Mouse (Mus musculus) frontal cortex, postnatal 36 days (tissue): ENCODE measurements around the gene Grap2.

Source experiments
- DNase-seq, 2 experiments: peaks; one replicate each; pipeline ENCODE4 v3.0.0; 2022; ENCODE audit warnings: low spot score in 2 of 2

Grap2 gene

DNA sequence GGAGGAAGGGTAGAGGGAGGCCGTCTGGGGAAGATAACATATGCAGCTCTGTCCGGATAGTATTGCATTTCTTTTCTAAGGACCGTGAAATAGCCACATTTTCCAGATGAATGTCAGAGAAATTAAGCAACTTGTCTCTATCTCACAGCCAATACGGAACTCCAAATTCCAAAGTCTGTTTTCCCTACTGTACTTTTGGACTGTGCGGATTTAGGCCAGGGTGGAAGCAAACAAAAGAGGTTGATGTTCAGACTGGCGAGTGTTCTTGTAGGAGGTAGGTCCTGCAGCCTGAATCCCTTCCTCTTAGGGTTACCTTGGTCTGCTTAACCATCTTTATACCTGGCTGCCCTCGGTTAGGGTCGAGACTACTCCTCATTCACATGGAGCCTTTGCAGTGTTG is 109.9 kb downstream of the Grap2 start:
- no peak for DNase-seq

DNA sequence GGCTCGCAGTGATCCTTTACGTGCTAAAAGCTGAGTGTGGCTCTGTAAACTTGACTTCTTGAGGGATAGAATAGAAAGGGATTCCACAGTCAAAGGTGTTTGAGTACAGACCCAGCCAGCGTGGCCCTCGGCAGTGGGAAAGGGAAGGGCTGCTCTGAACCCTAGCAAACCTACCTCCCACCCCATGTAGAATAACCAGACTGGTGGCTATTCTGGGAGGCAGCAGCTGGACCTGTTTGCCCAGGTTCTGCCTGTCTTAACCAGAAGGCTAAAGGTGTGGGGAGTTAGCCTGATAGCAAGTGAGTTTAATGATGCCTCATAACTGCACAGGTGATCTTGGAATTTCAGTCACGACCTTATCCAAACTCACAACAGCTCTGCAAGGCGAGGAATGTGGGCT is 110.8 kb downstream of the Grap2 start:
- DNase-seq = no peak

DNA sequence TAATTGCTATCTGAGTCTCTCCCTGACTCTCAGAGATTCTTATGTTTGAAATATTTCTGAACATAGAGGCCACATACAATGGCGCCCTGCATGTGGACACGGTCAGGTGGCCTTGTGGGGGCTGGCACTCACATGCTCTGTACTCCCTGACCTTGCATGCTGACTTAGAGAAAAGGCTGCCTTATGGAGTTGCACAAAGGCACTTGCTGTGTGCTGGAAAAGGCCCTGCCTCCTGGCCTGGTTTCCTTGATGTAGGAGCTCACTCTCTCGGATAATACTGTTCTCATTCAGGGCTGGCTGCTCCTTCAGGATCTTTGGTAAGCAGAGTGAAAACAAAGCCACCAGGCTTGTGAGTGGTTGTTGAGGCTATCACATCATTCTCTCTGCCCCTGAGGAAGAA is 111.6 kb downstream of the Grap2 start:
- DNase-seq = peak in 1 of 2 experiments; percentile 23

DNA sequence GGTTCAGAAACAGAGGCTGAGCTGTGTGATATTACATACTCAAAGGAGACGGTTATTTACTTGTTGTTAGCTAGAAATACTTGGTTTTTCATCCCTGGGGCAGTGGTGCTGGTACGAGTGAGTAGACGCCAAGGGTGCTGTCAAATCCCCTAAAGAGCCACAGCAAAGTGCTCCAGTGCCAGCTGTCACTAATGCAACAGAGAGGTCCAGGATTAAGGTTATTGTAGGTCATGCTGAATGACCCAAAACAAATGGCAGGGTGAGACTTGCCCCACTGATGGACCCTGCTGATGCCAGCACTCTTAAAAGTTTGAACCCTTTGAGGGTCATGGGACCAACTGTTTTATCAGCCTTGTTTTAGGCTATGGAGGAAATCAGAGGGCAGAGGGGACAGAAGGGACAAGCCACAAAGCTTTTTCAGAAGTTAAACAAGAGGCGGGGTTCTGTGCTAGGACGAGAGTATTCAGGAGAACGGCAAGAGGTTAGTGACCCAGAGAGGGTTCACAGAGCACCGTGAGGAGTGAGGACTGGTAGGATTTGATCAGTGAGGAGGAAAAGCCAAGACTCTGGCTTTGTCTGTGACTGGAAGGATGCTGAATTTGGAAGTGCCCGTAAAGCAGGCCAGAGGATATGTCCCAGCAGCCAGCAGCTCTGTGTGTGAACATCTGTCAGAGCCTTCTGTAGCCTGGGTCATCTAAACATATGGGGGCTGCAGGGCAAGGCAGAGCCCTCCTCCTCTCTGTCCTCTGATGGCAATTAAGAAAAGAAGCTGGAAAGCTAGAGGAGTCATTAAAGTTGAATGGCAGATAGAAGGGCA is 112.6 kb downstream of the Grap2 start:
- no peak for DNase-seq

DNA sequence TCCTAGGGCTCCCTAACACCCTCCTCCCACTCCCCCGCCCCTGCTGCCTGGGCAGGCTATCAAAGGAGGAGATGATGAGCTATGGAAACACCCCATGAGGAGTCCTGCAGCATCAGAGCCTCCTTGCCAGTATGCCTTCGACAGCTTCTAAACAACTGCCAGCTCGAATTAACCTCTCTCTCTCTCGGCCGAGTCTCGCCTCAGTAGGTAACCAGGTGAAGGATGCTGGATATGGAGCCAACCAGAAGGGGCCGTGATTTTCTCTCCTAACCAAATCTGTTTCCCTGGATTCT is 113.2 kb downstream of the Grap2 start:
- DNase-seq = no peak

DNA sequence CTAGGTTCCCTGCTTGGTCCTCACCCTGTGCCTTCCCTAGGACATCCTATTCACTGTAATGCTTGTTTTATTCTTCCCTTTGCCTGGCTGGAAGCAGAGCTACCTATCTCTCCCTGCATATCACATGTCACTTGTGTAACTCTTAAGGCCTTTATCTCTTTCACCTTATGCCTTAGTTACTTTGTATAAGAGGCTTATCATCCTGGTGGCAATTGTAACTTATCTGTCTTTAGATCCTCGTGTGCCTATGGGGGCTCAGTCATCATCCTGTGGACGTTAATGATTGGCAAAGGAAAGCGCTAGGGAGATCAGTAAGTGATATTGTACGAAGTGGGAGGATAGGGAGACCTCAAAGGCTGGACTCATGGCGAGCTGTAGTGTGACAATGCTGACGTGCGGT is 116.1 kb downstream of the Grap2 start:
- no peak for DNase-seq

DNA sequence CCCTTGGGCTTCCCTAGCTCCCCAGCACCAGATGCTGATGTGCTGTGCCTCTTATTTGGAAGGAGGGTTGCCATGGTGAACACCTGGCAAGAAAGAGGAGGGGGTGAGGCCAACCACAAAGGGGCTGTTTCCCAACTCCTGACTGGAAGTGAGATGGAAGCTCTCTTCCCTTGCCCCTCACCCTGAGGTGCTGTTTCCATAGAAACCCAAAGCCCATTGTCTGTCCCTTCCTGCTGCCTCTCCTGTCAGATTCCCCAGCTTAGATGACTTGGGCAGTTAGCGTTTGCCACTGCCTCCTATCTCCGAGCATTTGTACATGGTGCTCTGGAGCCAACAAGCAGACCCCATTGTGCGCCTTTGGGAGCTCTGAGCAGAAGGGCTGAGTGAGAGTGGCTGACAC is 121.1 kb downstream of the Grap2 start:
- DNase-seq = no peak

DNA sequence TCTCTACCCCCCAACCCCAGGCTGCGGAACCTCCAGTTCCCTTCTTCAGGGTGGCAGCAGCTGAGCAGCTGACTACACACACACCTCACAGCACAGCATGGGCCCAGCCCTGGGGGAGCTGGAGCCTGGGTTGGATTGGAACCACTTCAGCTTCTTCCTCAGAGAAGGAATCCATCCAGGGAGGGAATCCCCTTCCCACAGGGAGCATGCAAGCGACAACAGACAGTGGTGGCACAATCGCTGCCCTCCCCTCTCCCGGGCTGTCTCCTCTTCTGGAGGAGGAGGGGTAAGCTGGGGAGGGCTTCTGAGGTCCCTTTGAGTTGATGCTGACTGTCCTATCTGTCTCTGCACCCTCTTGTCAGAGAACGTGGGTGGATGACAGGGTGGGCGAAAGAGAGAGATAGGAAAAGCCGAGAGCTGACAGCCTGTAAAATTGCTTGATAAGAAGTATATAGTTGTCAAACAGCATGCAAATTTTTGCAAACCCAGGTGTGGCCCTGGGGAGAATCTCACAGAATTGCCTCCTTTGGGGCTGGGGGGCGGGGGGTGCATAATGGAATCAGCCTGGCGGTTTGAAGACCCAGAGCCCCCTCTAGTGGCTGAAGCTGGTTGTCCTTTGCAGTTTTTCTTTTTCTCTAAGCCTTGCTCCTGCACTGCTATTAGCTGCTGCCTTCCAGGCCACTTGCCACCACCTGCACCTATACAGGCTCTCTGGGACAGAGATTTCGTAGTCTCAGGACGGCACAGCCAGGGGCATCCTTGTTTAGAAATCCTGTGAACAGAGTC is 121.9 kb downstream of the Grap2 start:
- DNase-seq = peak; percentile 75 to 86

DNA sequence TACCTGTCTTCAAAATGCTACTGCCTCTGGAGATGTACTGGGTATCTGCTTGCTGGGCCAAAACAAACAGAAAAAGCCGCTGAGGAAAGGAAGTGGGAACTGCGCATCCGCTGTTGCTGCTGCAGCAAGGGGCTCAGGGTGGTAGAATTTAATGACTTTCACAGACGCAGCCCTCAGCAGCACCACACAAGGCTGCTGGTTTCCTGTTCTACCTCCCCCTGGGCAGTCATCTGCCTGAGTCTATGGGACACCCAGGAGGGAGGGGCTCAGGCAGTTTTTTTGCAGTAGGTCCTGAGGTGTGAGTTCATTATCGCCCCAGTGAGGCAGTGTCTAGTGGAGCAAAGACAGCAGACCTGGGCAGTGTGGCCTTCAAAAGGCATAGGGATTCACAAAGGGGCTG is 125.2 kb downstream of the Grap2 start:
- no peak for DNase-seq

DNA sequence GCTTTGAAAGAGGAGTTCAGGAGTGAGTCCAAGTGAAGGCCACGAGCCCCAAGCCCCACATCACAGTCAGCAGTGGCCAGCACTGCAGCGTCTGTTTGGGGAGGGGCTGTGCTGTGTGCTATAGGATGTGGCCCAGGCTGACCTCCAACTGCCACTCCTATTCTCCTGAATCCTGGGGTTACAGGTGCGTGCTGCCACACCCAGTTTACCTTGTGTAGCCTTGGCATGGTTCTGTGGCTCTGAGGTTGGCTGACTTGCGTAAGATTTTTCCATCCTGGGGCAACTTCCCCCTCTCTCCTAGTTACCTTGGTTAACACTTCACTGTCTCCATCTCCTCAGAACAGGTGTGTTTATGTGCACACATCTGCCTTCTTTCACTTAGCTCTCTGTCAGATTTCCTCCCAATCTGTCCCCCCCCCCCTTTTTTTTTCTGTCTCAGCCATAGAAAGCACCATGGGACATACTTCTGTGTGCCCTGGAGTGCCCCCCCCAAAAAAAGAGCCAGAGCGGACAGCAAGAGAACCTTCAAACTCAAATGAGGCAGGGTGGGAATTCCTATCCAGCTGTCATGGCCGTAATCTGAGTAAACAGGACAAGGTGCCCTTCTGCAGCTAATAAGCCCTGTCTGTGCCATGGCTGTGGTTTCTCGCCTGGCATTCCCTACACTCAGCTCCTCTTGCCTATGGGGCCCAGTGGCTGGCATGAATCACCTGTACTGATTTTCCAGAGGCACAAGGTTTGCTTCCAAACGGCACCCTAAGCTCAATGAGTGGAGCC is 129.3 kb downstream of the Grap2 start:
- no peak for DNase-seq
